Mouse (Mus musculus): ENCODE results near the gene AI837181.

DNA sequence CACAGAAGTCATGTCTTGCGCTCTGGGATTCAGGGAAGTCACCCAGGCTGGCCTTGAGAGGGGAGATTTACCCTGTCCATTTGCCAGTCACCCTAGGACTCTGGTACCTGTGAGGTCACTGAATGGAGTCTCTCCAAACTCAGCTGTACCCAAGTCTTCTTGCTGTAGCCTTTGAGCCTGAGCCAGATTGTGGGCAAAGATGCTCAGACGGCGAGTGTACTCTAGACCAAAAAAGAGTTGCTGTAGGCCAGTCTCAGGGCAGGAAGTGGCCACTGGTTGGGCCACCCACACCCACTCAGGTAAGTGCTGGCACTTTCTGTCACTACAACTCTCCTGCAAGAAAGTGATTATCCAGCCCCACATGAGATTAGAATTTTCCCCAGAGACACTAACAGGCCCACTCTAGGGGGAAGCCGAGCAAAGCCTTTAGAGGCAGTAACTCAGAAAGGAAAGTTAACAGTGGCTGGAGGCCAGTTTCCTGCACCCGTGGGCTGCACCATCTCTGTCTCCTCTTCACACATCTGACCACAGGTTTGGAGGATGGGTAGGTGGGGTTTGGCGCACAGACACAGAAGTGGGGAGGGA, 42.1 kb downstream of the AI837181 start:
- TF ChIP-seq EP300 (IDR thresholded peaks at IDR 0.05; ENCODE audit: insufficient read depth, low read depth, low read length) (no peak), CTCF (IDR thresholded peaks at IDR 0.05) (no peak)
